Mouse (Mus musculus) large intestine, adult 2 months (tissue): ENCODE results near the gene Tnfsf12. TPM values are rescaled to one million over a fixed set of nuclear protein-coding genes. Genes with fewer than 3 reads are reported as not detected.
"Not testable (repeated sequence)": the region's sequence is repeated elsewhere in the genome, so short reads cannot be mapped to it uniquely, and the experiment has no call there.

Experiments
- DNase-seq: peaks from one replicate; pipeline ENCODE4 v3.0.0-alpha.2; 2012; ENCODE audit warnings: low read depth, low spot score
- WGBS: fragments of 180-500 bp; shearing (Covaris S2); methylation state at CpG from one replicate; pipeline ENCODE4 v1.1.7; 2018; 5-methylcytosine and 5-hydroxymethylcytosine counted together
- polyA plus RNA-seq: library from polyadenylated mRNA; depleted of rRNA; stranded (reverse); fragments of >200 nt; gene quantifications from 2 replicates; pipeline ENCODE4 v1.2.3, GENCODE M21; 2012

The Tnfsf12 gene
- polyA plus RNA-seq, 1 experiment, result 13.1 TPM

- peak; percentile 38 for DNase-seq
- 43% methylated on average over 6 of the region's 6 CpGs for WGBS
Measured at GRCm38 (mm10) chr11:69706775-69707479, 11.3 kb upstream of the Tnfsf12 start.

- 27% methylated on average over 2 of the region's 2 CpGs for WGBS
- DNase-seq, result no peak
Measured at GRCm38 (mm10) chr11:69704613-69705010, 9.0 kb upstream of the Tnfsf12 start.

DNA sequence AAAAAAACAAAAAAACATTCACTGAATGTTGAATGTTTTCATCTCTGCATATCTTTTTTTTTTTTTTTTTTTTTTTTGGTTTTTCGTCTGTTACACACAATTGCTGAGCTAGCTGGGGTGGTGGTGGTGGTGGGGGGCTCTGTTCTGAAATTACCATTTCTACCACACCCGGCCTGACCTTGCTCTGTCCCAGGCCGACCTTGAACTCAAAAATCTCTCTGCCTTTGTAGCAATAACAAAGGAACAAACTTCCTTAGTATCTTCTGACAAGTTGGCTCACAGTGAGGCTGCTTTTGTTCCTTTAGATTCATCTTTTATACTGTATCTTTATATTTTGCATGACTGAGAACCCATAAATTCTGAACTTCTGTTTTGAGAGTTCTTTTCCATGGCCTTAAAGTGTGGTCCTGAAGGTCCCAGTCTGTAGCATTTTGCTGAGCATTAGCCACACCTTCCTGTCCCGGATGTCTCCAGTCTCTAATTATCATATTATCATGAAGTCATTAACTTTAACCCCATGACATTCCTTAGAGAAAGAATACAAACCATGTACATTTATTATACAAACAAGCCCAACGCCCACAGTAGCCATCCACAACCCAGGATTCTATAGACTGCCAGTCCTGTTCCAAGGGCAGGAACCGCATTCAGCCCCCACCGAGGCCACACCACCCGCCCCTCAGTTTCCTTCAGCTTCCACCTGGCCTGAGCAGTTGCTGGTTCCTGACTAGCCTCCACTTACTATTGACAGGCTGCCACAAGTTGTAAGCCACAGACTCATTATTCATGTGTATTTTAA is 8.4 kb upstream of the Tnfsf12 start:
- 66% methylated on average over 8 of the region's 8 CpGs for WGBS
- DNase-seq, result no peak

GRCm38 (mm10) chr11:69703381-69703780 is 7.7 kb upstream of the Tnfsf12 start:
- WGBS, result 72% methylated on average over 3 of the region's 3 CpGs
- DNase-seq, result not testable (repeated sequence)

DNA sequence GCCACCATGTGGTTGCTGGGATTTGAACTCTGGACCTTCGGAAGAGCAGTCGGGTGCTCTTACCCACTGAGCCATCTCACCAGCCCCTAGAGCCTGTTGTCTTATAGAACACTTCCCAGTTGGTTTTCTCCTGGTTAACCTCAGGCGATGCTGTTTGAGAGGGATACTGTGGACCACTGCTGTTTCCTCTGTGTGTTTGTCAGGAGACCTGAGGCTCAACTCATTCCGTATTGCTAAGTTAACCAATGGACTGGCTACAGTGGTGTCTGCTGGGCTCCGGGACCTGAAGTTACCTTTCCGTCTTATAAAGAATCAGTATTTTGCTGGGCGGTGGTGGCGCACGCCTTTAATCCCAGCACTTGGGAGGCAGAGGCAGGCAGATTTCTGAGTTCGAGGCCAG is 7.2 kb upstream of the Tnfsf12 start:
- DNase-seq, result not testable (repeated sequence)
- 95% methylated on average over 10 of the region's 10 CpGs for WGBS

DNA sequence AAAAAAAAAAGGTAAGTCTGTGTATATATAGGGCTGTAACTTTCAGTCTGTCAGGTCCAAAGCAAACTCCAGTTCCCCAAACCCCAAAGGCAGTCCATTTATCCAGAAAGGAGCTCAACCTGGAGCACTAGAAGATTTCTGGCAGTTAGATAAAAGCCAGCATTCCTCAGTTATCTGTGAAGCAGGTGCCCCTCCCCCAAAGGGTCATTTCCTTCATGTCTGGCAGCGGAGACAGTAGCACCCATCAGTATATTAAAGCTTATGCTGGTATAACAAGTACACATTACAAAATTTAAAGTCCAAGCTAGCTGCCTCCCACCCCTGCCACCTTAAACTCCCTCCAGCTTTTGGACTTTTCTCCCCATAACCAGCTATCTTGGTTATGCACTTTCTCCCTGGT is 3.9 kb upstream of the Tnfsf12 start:
- DNase-seq, result no peak
- 50% methylated on average over 1 of the region's 1 CpGs for WGBS

DNA sequence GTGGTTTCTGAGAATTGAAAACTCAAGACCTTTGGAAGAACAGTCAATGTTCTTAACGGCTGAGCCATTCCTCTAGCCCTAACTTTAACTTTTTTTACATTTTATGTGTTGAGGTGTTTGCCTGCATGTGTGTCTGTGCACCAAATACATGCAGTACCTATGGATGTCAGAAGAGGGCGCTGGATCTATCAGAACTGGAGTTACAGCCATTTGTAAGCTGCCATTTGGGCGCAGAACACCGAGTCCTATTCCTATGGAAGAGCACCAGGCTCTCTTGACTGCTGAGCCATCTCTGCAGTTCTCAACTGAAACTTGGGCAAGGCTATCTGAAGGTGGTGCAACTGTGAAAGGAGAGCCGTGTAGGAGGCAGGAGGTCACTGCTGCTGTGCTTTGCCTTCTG is 2.9 kb upstream of the Tnfsf12 start:
- WGBS, result 77% methylated on average over 5 of the region's 5 CpGs
- DNase-seq, result no peak

DNA sequence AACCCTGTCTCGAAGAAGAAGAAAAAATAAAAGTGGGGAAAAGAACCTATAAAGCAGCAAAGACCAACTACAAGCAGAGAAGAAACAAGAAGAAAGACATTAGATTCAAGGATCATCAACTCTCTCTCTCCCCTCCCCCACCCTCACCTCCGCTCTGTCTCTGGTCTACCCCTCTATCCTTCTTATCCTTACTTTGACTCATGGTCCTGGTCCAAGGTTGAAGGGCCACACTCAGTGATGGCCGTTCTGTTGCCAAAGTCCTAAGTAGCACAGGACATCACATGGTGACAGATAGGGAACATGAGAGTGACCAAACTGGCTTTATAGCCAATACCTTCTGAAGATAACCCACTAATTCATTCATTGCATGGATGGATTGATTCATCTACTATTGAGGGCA is 1.7 kb upstream of the Tnfsf12 start:
- 89% methylated on average over 3 of the region's 3 CpGs for WGBS
- no peak for DNase-seq

DNA sequence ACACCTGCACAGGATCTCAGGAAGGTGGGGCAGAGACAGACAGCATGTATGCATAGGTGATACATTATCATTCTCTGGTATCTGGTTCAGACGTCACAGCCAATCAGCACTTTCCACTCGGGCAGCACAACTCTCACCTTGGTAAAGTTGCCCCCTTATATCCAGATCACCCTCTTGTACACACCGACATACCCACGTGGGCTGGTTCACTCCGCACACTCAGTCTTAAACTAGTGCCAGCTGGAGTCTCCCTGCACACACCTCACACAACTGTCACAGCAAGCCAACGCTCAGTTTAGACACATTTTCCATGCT is 646 bp downstream of the Tnfsf12 start:
- no peak for DNase-seq
- 37% methylated on average over 6 of the region's 6 CpGs for WGBS

DNA sequence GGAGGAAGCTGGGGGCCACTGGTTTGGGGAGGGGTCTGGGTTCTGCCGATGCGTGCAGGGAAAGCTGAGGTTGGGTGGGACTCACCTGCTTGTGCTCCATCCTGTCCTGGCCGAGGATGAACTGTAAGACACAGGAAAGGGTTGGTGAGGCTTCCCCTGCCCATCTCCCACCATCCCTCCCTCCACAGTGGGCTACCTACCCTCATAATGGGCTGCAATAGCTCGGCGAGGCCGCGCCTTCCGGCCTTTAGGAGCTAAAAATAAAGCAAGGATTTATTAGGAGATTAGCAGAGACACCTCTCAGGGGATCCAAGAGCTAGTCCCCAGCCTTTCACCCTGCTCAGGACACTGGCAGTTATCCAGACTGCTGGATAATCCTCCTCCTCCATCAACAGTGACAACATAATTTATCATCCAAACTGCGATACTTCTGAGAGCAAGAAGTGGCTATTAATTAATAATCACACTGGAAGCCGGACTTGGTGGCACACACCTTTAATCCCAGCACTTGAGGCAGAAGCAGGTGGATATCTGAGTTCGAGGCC is 2.2 kb downstream of the Tnfsf12 start:
- WGBS, result 72% methylated on average over 11 of the region's 11 CpGs
- no peak for DNase-seq

GRCm38 (mm10) chr11:69692863-69693262 is 2.8 kb downstream of the Tnfsf12 start:
- DNase-seq, result no peak
- WGBS, result 34% methylated on average over 6 of the region's 6 CpGs

- WGBS, result 62% methylated on average over 9 of the region's 9 CpGs
- no peak for DNase-seq
Measured at GRCm38 (mm10) chr11:69692196-69692811, 3.3 kb downstream of the Tnfsf12 start.

GRCm38 (mm10) chr11:69689891-69690290 is 5.8 kb downstream of the Tnfsf12 start:
- DNase-seq, result no peak
- WGBS, result 53% methylated on average over 1 of the region's 1 CpGs

- DNase-seq, result no peak
Measured at GRCm38 (mm10) chr11:69687061-69687460, 8.6 kb downstream of the Tnfsf12 start.

GRCm38 (mm10) chr11:69686377-69686776 is 9.3 kb downstream of the Tnfsf12 start:
- peak; percentile 73 for DNase-seq
- WGBS, result 6% methylated on average over 4 of the region's 4 CpGs

More at GRCm38 (mm10) chr11:69687061-69687460, 8.6 kb downstream of the Tnfsf12 start:
- 26% methylated on average over 5 of the region's 5 CpGs for WGBS

DNA sequence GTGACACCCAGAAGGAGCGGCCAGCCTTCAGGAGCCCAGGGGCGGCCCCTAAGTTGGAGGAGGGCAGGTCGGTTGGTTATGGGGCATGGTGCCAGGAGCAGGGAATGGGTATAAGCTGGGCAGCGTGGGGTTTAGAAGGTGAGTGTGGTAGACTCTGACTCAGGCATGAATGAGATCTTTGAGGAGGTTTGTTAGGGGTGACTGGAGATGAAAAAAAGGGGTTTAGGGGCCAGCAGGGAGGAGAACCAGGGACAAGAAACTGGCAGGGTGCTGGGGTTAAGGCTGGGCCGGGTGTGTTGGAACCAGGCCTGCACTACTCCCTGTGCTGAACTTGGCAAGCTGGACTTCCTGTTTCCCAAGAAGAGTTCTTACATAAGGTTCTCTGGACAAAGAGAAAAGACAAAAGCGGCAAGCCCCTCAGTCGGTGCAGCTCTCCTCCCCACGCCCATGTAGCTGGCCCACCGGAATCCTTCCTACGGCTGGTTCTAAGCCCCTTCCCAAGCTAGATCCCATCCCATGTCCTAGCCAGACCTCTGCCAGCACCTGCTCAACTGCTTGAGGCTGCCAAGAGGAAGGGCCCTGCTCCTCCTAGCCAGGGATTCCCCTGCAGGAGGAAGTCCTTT is 10.0 kb downstream of the Tnfsf12 start, which contains the start of gene Tnfsf13:
Gene Tnfsf13 (minus strand): TSS at position 259 of the 623 bp plus-strand sequence.
- 12% methylated on average over 10 of the region's 10 CpGs for WGBS
- DNase-seq, result peak; percentile 62

- DNase-seq, result no peak
- 40% methylated on average over 6 of the region's 6 CpGs for WGBS
Measured at GRCm38 (mm10) chr11:69684936-69685335, 10.7 kb downstream of the Tnfsf12 start.

DNA sequence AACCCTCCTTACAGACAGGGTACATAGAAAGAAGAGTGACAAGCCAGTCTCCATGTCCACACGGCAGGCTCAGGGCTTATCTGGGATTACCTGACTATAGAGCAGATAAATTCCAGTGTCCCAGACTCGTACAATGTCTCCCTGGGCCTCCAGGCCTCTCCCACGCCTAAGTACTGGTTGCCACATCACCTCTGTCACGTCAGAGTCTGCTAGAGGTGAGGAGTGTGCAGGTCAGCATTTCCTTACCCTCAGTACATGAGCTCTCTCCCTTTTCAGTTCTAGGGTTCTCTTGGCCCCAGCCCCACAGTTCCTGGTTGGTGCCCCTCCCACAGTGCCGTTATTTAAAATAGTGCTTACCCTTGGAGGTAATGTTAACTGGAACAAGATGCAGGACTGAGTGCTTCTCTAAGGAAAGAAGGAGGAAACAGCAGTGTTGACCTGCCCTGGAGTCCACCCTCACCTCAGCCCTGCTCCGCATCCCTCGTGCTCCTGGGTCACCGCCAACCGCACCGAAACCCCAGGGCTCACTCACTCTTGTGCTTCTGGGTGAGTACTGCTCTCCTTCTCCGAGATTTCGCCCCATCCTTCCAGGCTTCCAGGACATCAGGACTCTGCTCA is 11.4 kb downstream of the Tnfsf12 start:
- DNase-seq, result no peak

DNA sequence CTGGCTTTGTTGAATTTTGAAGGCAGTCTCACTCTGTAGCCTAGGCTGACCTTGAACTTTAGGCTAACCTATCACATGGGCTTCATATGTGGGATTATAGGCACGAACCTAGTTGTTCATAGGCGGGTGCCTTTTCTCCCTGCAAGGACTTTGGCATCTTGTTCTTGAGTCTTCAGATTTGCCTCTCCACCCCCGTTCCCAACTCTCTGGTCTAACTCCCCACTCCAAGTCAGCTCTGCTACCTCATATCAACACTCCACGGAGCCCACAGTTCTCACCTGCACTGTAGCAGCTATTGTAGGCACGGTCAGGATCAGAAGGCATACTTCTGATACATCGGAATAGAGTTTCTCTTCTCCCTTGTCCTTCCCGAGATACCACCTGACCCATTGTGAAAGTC is 12.1 kb downstream of the Tnfsf12 start:
- 32% methylated on average over 7 of the region's 7 CpGs for WGBS
- no peak for DNase-seq

More for the DNA sequence above, 11.4 kb downstream of the Tnfsf12 start:
- WGBS, result 31% methylated on average over 12 of the region's 12 CpGs
